Mouse (Mus musculus) effector memory CD4-positive, alpha-beta T cell, adult 7 months (primary cell): ENCODE data around the gene Spsb1. TPM values are rescaled to one million over a fixed set of nuclear protein-coding genes. Genes with fewer than 3 reads are reported as not detected.

Experiments used
- polyA plus RNA-seq: library from polyadenylated mRNA; unstranded; fragments of 100-300 nt; shearing (Covaris generic); gene quantifications from one replicate; pipeline ENCODE4 v1.2.1, GENCODE M21; 2017

Spsb1 gene
- 9.4 TPM for polyA plus RNA-seq

GRCm38 (mm10) chr4:149954893-149955439, at the start of gene Spsb1:
Gene Spsb1 (minus strand): TSS chr4:149955043.

Other genes starting within 250 kb of the Spsb1 start
- 17.7 TPM for gene Tmem201, start 217.0 kb downstream of the Spsb1 start, polyA plus RNA-seq
- gene Slc25a33, start 180.8 kb downstream of the Spsb1 start, polyA plus RNA-seq = 10.7 TPM
- 7.7 TPM for gene H6pd, start 54.0 kb upstream of the Spsb1 start, polyA plus RNA-seq
- gene Gpr157, start 132.3 kb upstream of the Spsb1 start, polyA plus RNA-seq = not detected
- 0.72 TPM for gene Slc2a5, start 164.2 kb upstream of the Spsb1 start, polyA plus RNA-seq
- not detected for gene Slc2a7, start 193.9 kb upstream of the Spsb1 start, polyA plus RNA-seq
- gene Car6, start 246.3 kb upstream of the Spsb1 start, polyA plus RNA-seq = not detected